Mouse (Mus musculus): ENCODE results near the gene Glyatl3. TPM values are rescaled to one million over a fixed set of nuclear protein-coding genes. Genes with fewer than 3 reads are reported as not detected.

The Glyatl3 gene
- polyA plus RNA-seq, 1 experiment from 2014 or later = not detected

DNA sequence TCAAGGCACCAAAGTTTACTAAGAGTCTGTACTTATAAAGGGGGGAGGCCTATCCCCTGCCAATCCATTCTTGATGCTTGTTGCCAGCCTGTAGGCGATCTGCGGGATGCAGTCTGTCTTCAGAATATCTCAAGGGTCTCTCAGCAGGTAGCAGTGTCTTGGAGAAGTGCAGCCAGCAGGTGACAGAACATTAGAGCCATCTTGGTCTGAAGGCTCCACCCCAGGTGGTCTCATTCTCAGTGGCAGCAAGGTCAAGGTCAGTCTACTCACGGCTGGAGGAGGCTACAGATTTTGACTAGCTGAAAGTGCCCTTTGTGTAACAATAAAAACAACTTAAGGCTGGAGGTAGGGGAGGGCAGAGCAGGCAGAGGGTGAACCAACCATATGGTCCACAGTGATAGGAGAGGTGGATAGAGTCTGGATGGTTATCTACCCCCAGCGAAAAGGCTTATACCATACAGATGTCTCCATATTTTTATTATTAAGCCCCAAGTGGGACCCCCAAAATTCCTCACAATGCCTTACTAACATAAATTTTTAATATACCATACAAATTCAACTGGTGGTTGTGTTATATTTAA lies 14.3 kb downstream of the Glyatl3 start:
- Histone ChIP-seq H3K4me3 (ENCODE audit: low read length) (no peak overlapping the region), H3K4me2 (replicated peaks; ENCODE audit: low read depth, low read length) (no peak overlapping the region), H3K36me3 (ENCODE audit: control insufficient read depth, insufficient read depth, low read length) (no peaks in the 10 kb centered on the region), H3K9me3 (ENCODE audit: control insufficient read depth, low read length) (no peaks in the 10 kb centered on the region), H3K4me1 (ENCODE audit: control insufficient read depth, insufficient read depth, low read length) (no peaks in the 10 kb centered on the region; the same call in 1 of the 2 replicates), H3K9ac (ENCODE audit: low read depth, low read length) (no peak overlapping the region), H3K27ac (ENCODE audit: low read depth, low read length) (no peak overlapping the region), H3K27me3 (ENCODE audit: control insufficient read depth, insufficient read depth, low read length) (no peaks in the 10 kb centered on the region)
- WGBS = 49% methylated on average over 4 of the region's 4 CpGs
- ATAC-seq (ENCODE audit: low FRiP score, low TSS enrichment) = no peak

GRCm38 (mm10) chr17:40896863-40897262 lies 17.3 kb downstream of the Glyatl3 start:
- Histone ChIP-seq H3K27me3 (ENCODE audit: control insufficient read depth, insufficient read depth, low read length) (no peaks in the 10 kb centered on the region), H3K9me3 (ENCODE audit: control insufficient read depth, low read length) (no peaks in the 10 kb centered on the region), H3K27ac (ENCODE audit: low read depth, low read length) (no peak overlapping the region), H3K4me3 (ENCODE audit: low read length) (no peak overlapping the region), H3K4me1 (ENCODE audit: control insufficient read depth, insufficient read depth, low read length) (no peaks in the 10 kb centered on the region), H3K36me3 (ENCODE audit: control insufficient read depth, insufficient read depth, low read length) (no peaks in the 10 kb centered on the region), H3K9ac (ENCODE audit: low read depth, low read length) (no peak overlapping the region), H3K4me2 (replicated peaks; ENCODE audit: low read depth, low read length) (no peak overlapping the region)
- ATAC-seq (ENCODE audit: low FRiP score, low TSS enrichment) = no peak
- 68% methylated on average over 1 of the region's 1 CpGs for WGBS

- ATAC-seq (ENCODE audit: low FRiP score, low TSS enrichment) = no peak
- Histone ChIP-seq H3K9me3 (ENCODE audit: control insufficient read depth, low read length) (no peaks in the 10 kb centered on the region), H3K27ac (ENCODE audit: low read depth, low read length) (no peak overlapping the region), H3K4me1 (ENCODE audit: control insufficient read depth, insufficient read depth, low read length) (no peaks in the 10 kb centered on the region), H3K4me2 (replicated peaks; ENCODE audit: low read depth, low read length) (no peak overlapping the region), H3K36me3 (ENCODE audit: control insufficient read depth, insufficient read depth, low read length) (no peaks in the 10 kb centered on the region), H3K4me3 (ENCODE audit: low read length) (no peak overlapping the region), H3K9ac (ENCODE audit: low read depth, low read length) (no peak overlapping the region), H3K27me3 (ENCODE audit: control insufficient read depth, insufficient read depth, low read length) (no peaks in the 10 kb centered on the region)
- WGBS = 82% methylated on average over 4 of the region's 4 CpGs
Measured at GRCm38 (mm10) chr17:40887849-40888536, 26.2 kb downstream of the Glyatl3 start.

- Histone ChIP-seq H3K36me3 (ENCODE audit: control insufficient read depth, insufficient read depth, low read length) (no peaks in the 10 kb centered on the region), H3K27ac (ENCODE audit: low read depth, low read length) (no peak overlapping the region), H3K4me1 (ENCODE audit: control insufficient read depth, insufficient read depth, low read length) (no peaks in the 10 kb centered on the region), H3K4me3 (ENCODE audit: low read length) (no peak overlapping the region), H3K27me3 (ENCODE audit: control insufficient read depth, insufficient read depth, low read length) (no peaks in the 10 kb centered on the region), H3K4me2 (replicated peaks; ENCODE audit: low read depth, low read length) (no peak overlapping the region), H3K9me3 (ENCODE audit: control insufficient read depth, low read length) (no peaks in the 10 kb centered on the region), H3K9ac (ENCODE audit: low read depth, low read length) (no peak overlapping the region)
- WGBS = 78% methylated on average over 4 of the region's 4 CpGs
- ATAC-seq (ENCODE audit: low FRiP score, low TSS enrichment) = no peak
Measured at GRCm38 (mm10) chr17:40885155-40885554, 29.0 kb downstream of the Glyatl3 start.

- Histone ChIP-seq H3K9me3 (ENCODE audit: control insufficient read depth, low read length) (no peaks in the 10 kb centered on the region), H3K4me1 (ENCODE audit: control insufficient read depth, insufficient read depth, low read length) (no peaks in the 10 kb centered on the region), H3K27ac (ENCODE audit: low read depth, low read length) (no peak overlapping the region), H3K4me3 (ENCODE audit: low read length) (no peak overlapping the region), H3K36me3 (ENCODE audit: control insufficient read depth, insufficient read depth, low read length) (no peaks in the 10 kb centered on the region), H3K27me3 (ENCODE audit: control insufficient read depth, insufficient read depth, low read length) (no peaks in the 10 kb centered on the region), H3K4me2 (replicated peaks; ENCODE audit: low read depth, low read length) (no peak overlapping the region), H3K9ac (ENCODE audit: low read depth, low read length) (no peak overlapping the region)
- no peak for ATAC-seq (ENCODE audit: low FRiP score, low TSS enrichment)
- WGBS = 89% methylated on average over 6 of the region's 6 CpGs
Measured at GRCm38 (mm10) chr17:40882172-40882571, 32.0 kb downstream of the Glyatl3 start.

DNA sequence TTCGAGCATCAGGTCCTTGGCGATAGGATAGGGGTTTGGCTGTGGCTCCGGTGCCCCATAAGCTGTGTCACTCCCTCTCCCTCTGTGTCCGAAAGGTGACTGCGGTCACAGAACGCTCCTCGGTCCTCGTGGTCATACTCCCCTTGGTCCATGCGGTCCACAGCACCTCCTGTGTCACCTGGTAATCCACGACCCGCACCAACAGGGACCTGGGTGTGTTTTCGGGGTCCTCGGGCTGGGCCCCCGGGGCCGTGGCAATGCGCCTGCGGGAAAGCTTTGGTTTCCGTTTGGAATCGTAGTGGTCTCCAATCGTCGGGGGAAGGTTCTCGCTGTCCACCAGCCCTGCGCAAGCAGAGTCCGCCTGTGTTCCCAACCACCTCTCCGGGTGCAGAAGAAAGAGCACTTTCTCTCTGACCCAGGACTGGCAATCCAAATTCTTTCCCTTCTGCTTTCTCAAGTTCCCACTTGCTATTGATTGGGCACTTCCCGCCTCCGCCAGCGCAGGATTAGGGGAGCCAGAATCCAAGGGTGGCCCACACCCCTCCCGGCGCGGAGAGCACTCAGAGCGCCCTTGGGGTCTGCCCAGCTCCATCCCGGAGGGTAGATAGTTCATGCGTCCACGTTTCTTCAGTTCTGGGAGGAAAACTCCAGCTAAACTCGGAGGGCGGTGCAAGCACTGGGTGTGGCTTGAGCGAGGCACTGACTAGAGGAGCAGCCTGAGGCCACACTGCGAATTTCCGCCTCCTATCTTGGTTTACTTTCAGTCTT lies 34.0 kb downstream of the Glyatl3 start, which contains the start of gene 9130008F23Rik:
Gene 9130008F23Rik, minus strand, starts transcription at position 636 of the 768 bp plus-strand sequence.
- H3K36me3 ChIP-seq (ENCODE audit: control insufficient read depth, insufficient read depth, low read length) = no peaks in the 10 kb centered on the region
- peak; percentile 91 for ATAC-seq (ENCODE audit: low FRiP score, low TSS enrichment)
- WGBS = under 1% methylated on average over 40 of the region's 40 CpGs
- peak within 1 kb of the TSS; percentile 67 for H3K4me3 ChIP-seq (ENCODE audit: low read length)
- H3K27ac ChIP-seq (ENCODE audit: low read depth, low read length) = no peak within 1 kb of the TSS
- H3K27me3 ChIP-seq (ENCODE audit: control insufficient read depth, insufficient read depth, low read length) = no peaks in the 10 kb centered on the region
- H3K4me1 ChIP-seq (ENCODE audit: control insufficient read depth, insufficient read depth, low read length) = no peaks in the 10 kb centered on the region
- peak within 1 kb of the TSS; percentile 61 for H3K9ac ChIP-seq (ENCODE audit: low read depth, low read length)
- H3K9me3 ChIP-seq (ENCODE audit: control insufficient read depth, low read length) = no peaks in the 10 kb centered on the region
- peak within 1 kb of the TSS; percentile 88 for H3K4me2 ChIP-seq (replicated peaks; ENCODE audit: low read depth, low read length)

DNA sequence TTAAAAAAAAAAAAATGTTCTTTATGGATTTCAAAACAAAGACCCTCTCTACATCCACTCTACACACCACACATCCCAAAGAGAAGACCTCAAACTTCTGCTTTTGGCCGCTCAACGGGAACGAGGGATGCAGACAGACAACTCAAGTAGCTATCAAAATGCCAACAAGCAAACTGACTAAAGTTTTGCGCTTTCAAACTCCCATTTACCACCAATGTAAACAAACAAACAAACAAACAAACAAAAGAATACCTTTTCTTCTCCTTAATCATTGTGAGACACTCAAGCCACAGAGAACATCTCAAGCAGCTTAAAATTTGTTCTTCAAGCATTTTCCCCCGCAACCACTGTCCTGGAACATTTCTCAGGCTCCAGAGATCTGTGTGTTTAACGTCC lies 34.6 kb downstream of the Glyatl3 start:
- Histone ChIP-seq H3K36me3 (ENCODE audit: control insufficient read depth, insufficient read depth, low read length) (no peaks in the 10 kb centered on the region), H3K9me3 (ENCODE audit: control insufficient read depth, low read length) (no peaks in the 10 kb centered on the region), H3K4me1 (ENCODE audit: control insufficient read depth, insufficient read depth, low read length) (no peaks in the 10 kb centered on the region), H3K4me2 (replicated peaks; ENCODE audit: low read depth, low read length) (peak overlapping the region; percentile 88), H3K4me3 (ENCODE audit: low read length) (peak overlapping the region; percentile 67), H3K27me3 (ENCODE audit: control insufficient read depth, insufficient read depth, low read length) (no peaks in the 10 kb centered on the region), H3K27ac (ENCODE audit: low read depth, low read length) (no peak overlapping the region), H3K9ac (ENCODE audit: low read depth, low read length) (peak overlapping the region; percentile 61; the same call in 1 of the 2 replicates)
- WGBS = 8% methylated on average over 6 of the region's 6 CpGs
- ATAC-seq (ENCODE audit: low FRiP score, low TSS enrichment) = no peak

- WGBS = 52% methylated on average over 3 of the region's 3 CpGs
- Histone ChIP-seq H3K36me3 (ENCODE audit: control insufficient read depth, insufficient read depth, low read length) (no peaks in the 10 kb centered on the region), H3K4me1 (ENCODE audit: control insufficient read depth, insufficient read depth, low read length) (no peaks in the 10 kb centered on the region; the same call in 1 of the 2 replicates), H3K4me3 (ENCODE audit: low read length) (no peak overlapping the region), H3K27ac (ENCODE audit: low read depth, low read length) (no peak overlapping the region), H3K9me3 (ENCODE audit: control insufficient read depth, low read length) (no peaks in the 10 kb centered on the region), H3K9ac (ENCODE audit: low read depth, low read length) (no peak overlapping the region), H3K27me3 (ENCODE audit: control insufficient read depth, insufficient read depth, low read length) (no peaks in the 10 kb centered on the region), H3K4me2 (replicated peaks; ENCODE audit: low read depth, low read length) (peak overlapping the region; percentile 21; the same call in 1 of the 2 replicates)
- no peak for ATAC-seq (ENCODE audit: low FRiP score, low TSS enrichment)
Measured at GRCm38 (mm10) chr17:40877741-40878140, 36.4 kb downstream of the Glyatl3 start.

DNA sequence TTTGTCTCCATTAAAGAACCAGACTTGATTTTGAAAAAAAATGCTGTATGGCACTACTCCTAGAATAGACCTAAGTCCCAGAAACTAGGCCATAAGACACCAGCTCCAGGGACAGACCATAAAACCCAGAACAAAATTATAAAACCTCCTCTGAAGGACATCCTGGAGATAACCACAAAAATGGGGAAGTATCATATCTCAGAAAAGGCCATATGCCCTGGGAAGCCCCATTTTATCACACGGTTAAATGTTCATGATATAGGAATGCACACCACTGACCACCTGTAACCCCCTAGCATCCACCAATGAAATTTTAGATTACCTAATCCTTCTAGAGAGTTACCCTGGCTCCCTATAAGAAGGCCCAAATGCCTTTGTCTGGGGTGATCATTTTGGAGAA lies 38.6 kb downstream of the Glyatl3 start:
- 90% methylated on average over 1 of the region's 1 CpGs for WGBS

More for the DNA sequence above, 38.6 kb downstream of the Glyatl3 start:
- no peak for ATAC-seq (ENCODE audit: low FRiP score, low TSS enrichment)
- H3K27me3 ChIP-seq (ENCODE audit: control insufficient read depth, insufficient read depth, low read length) = no peaks in the 10 kb centered on the region
- no peak overlapping the region for H3K9ac ChIP-seq (ENCODE audit: low read depth, low read length)
- no peak overlapping the region for H3K4me2 ChIP-seq (replicated peaks; ENCODE audit: low read depth, low read length)
- H3K9me3 ChIP-seq (ENCODE audit: control insufficient read depth, low read length) = no peaks in the 10 kb centered on the region
- H3K4me1 ChIP-seq (ENCODE audit: control insufficient read depth, insufficient read depth, low read length) = no peaks in the 10 kb centered on the region; the same call in 1 of the 2 replicates
- no peak overlapping the region for H3K27ac ChIP-seq (ENCODE audit: low read depth, low read length)
- no peak overlapping the region for H3K4me3 ChIP-seq (ENCODE audit: low read length)
- H3K36me3 ChIP-seq (ENCODE audit: control insufficient read depth, insufficient read depth, low read length) = no peaks in the 10 kb centered on the region

Measured in kidney, embryonic 14.5 days (tissue).